Mouse (Mus musculus): ENCODE results near the gene Pou2f3. TPM values are rescaled to one million over a fixed set of nuclear protein-coding genes. Genes with fewer than 3 reads are reported as not detected.

Pou2f3 gene
- polyA plus RNA-seq, 1 experiment from 2014 or later = not detected

- Histone ChIP-seq H3K4me3 (ENCODE audit: inconsistent target) (no peak overlapping the region), H3K79me2 (ENCODE audit: inconsistent target) (no peaks in the 10 kb centered on the region), H3K27ac (no peak overlapping the region), H3K36me3 (ENCODE audit: inconsistent target) (no peaks in the 10 kb centered on the region)
- 88% methylated on average over 6 of the region's 6 CpGs for WGBS (ENCODE audit: missing documents)
These were observed 93.2 kb downstream of the Pou2f3 start for GRCm38 (mm10) chr9:43116997-43117336.

- no peaks in the 10 kb centered on the region for H3K36me3 ChIP-seq (ENCODE audit: inconsistent target)
- no peak within 1 kb of the TSS for H3K27ac ChIP-seq
- H3K79me2 ChIP-seq (ENCODE audit: inconsistent target) = no peaks in the 10 kb centered on the region
- H3K4me3 ChIP-seq (ENCODE audit: inconsistent target) = no peak within 1 kb of the TSS
- WGBS (ENCODE audit: missing documents) = 10% methylated on average over 54 of the region's 55 CpGs
These were observed 93.8 kb downstream of the Pou2f3 start, which contains the start of gene Tmem136 for GRCm38 (mm10) chr9:43116134-43116996. TSS of gene Tmem136 (minus strand) at chr9:43116570.

- no peaks in the 10 kb centered on the region for H3K36me3 ChIP-seq (ENCODE audit: inconsistent target)
- no peak overlapping the region for H3K27ac ChIP-seq
- H3K4me3 ChIP-seq (ENCODE audit: inconsistent target) = no peak overlapping the region
- WGBS (ENCODE audit: missing documents) = 62% methylated on average over 12 of the region's 12 CpGs
- H3K79me2 ChIP-seq (ENCODE audit: inconsistent target) = no peaks in the 10 kb centered on the region
These were observed 94.6 kb downstream of the Pou2f3 start for GRCm38 (mm10) chr9:43115431-43116133.

- H3K4me3 ChIP-seq (ENCODE audit: inconsistent target) = no peak overlapping the region
- no peaks in the 10 kb centered on the region for H3K79me2 ChIP-seq (ENCODE audit: inconsistent target)
- WGBS (ENCODE audit: missing documents) = 87% methylated on average over 4 of the region's 4 CpGs
- no peak overlapping the region for H3K27ac ChIP-seq
- H3K36me3 ChIP-seq (ENCODE audit: inconsistent target) = no peaks in the 10 kb centered on the region
These were observed 95.3 kb downstream of the Pou2f3 start for GRCm38 (mm10) chr9:43114833-43115232.

GRCm38 (mm10) chr9:43110286-43110980 is 99.7 kb downstream of the Pou2f3 start:
- Histone ChIP-seq H3K36me3 (ENCODE audit: inconsistent target) (no peaks in the 10 kb centered on the region), H3K4me3 (ENCODE audit: inconsistent target) (no peak overlapping the region), H3K79me2 (ENCODE audit: inconsistent target) (no peaks in the 10 kb centered on the region), H3K27ac (no peak overlapping the region)
- 93% methylated on average over 8 of the region's 8 CpGs for WGBS (ENCODE audit: missing documents)

- no peak overlapping the region for H3K4me3 ChIP-seq (ENCODE audit: inconsistent target)
- no peak overlapping the region for H3K27ac ChIP-seq
- WGBS (ENCODE audit: missing documents) = 91% methylated on average over 5 of the region's 7 CpGs
- H3K79me2 ChIP-seq (ENCODE audit: inconsistent target) = no peaks in the 10 kb centered on the region
- H3K36me3 ChIP-seq (ENCODE audit: inconsistent target) = no peaks in the 10 kb centered on the region
These were observed 101.0 kb downstream of the Pou2f3 start for GRCm38 (mm10) chr9:43109125-43109524.

- no peak overlapping the region for H3K4me3 ChIP-seq (ENCODE audit: inconsistent target)
- H3K27ac ChIP-seq = no peak overlapping the region
- 81% methylated on average over 3 of the region's 3 CpGs for whole genome bisulfite sequencing (ENCODE audit: missing documents)
These were observed 101.4 kb downstream of the Pou2f3 start for GRCm38 (mm10) chr9:43108721-43109120.

GRCm38 (mm10) chr9:43108081-43108480 is 102.1 kb downstream of the Pou2f3 start:
- Histone ChIP-seq H3K27ac (no peak overlapping the region), H3K79me2 (ENCODE audit: inconsistent target) (no peaks in the 10 kb centered on the region; the same call in 1 of the 2 replicates), H3K36me3 (ENCODE audit: inconsistent target) (no peaks in the 10 kb centered on the region), H3K4me3 (ENCODE audit: inconsistent target) (no peak overlapping the region)
- 93% methylated on average over 1 of the region's 1 CpGs for WGBS (ENCODE audit: missing documents)

More at GRCm38 (mm10) chr9:43108721-43109120, 101.4 kb downstream of the Pou2f3 start:
- H3K79me2 ChIP-seq (ENCODE audit: inconsistent target) = no peaks in the 10 kb centered on the region
- H3K36me3 ChIP-seq (ENCODE audit: inconsistent target) = no peaks in the 10 kb centered on the region

- Histone ChIP-seq H3K4me3 (ENCODE audit: inconsistent target) (no peak overlapping the region), H3K27ac (no peak overlapping the region), H3K79me2 (ENCODE audit: inconsistent target) (no peaks in the 10 kb centered on the region; the same call in 1 of the 2 replicates), H3K36me3 (ENCODE audit: inconsistent target) (no peaks in the 10 kb centered on the region)
- WGBS (ENCODE audit: missing documents) = 44% methylated on average over 4 of the region's 5 CpGs
These were observed 102.6 kb downstream of the Pou2f3 start for GRCm38 (mm10) chr9:43107555-43107954.

GRCm38 (mm10) chr9:43107187-43107517 is 103.0 kb downstream of the Pou2f3 start, which contains the start of gene Arhgef12:
TSS of gene Arhgef12 (minus strand) at chr9:43107239.
- no peaks in the 10 kb centered on the region; the same call in 1 of the 2 replicates for H3K79me2 ChIP-seq (ENCODE audit: inconsistent target)
- no peaks in the 10 kb centered on the region for H3K36me3 ChIP-seq (ENCODE audit: inconsistent target)
- peak within 1 kb of the TSS; percentile 23 for H3K4me3 ChIP-seq (ENCODE audit: inconsistent target)
- H3K27ac ChIP-seq = no peak within 1 kb of the TSS
- 38% methylated on average over 10 of the region's 10 CpGs for WGBS (ENCODE audit: missing documents)

GRCm38 (mm10) chr9:43106426-43107186 is 103.6 kb downstream of the Pou2f3 start:
- Histone ChIP-seq H3K27ac (no peak overlapping the region), H3K36me3 (ENCODE audit: inconsistent target) (no peaks in the 10 kb centered on the region), H3K79me2 (ENCODE audit: inconsistent target) (no peaks in the 10 kb centered on the region; the same call in 1 of the 2 replicates), H3K4me3 (ENCODE audit: inconsistent target) (peak overlapping the region; percentile 23)
- WGBS (ENCODE audit: missing documents) = 12% methylated on average over 20 of the region's 22 CpGs

- no peak overlapping the region for H3K27ac ChIP-seq
- no peaks in the 10 kb centered on the region for H3K36me3 ChIP-seq (ENCODE audit: inconsistent target)
- WGBS (ENCODE audit: missing documents) = 1% methylated on average over 76 of the region's 91 CpGs
- no peaks in the 10 kb centered on the region; the same call in 1 of the 2 replicates for H3K79me2 ChIP-seq (ENCODE audit: inconsistent target)
- peak overlapping the region; percentile 23 for H3K4me3 ChIP-seq (ENCODE audit: inconsistent target)
These were observed 104.4 kb downstream of the Pou2f3 start for GRCm38 (mm10) chr9:43105664-43106361.

- H3K27ac ChIP-seq = no peak overlapping the region
- no peaks in the 10 kb centered on the region for H3K36me3 ChIP-seq (ENCODE audit: inconsistent target)
- H3K4me3 ChIP-seq (ENCODE audit: inconsistent target) = peak overlapping the region; percentile 39
- WGBS (ENCODE audit: missing documents) = under 1% methylated on average over 40 of the region's 40 CpGs
- no peaks in the 10 kb centered on the region; the same call in 1 of the 2 replicates for H3K79me2 ChIP-seq (ENCODE audit: inconsistent target)
These were observed 105.1 kb downstream of the Pou2f3 start for GRCm38 (mm10) chr9:43104873-43105663.
